Mouse (Mus musculus) lung, adult 2 months (tissue): ENCODE data around the gene Gpr22.

Source experiments
- CTCF ChIP-seq: fragments of 200-500 bp; IDR thresholded peaks from 2 replicates; pipeline ENCODE4 v1.5.1; 2011; ENCODE audit warnings: mild to moderate bottlenecking, low read length, control low read depth; ENCODE audit not compliant: insufficient read depth
- POLR2A ChIP-seq: fragments of 200-500 bp; IDR thresholded peaks from 2 replicates; pipeline ENCODE4 v1.6.1; 2011; ENCODE audit warnings: low read depth, mild to moderate bottlenecking, control low read depth, low read length, borderline replicate concordance; ENCODE audit errors: extremely low read depth

GRCm38 (mm10) chr12:31713600-31713999, at the start of gene Gpr22:
- no peak for TF ChIP-seq CTCF
- no peak for TF ChIP-seq POLR2A
